Mouse (Mus musculus) bone marrow macrophage, adult 2 months (primary cell): ENCODE data around the gene Wiz.

Source experiments
- CTCF ChIP-seq: IDR thresholded peaks from 2 replicates; pipeline ENCODE4 v1.5.1; 2012; ENCODE audit warnings: low read depth, mild to moderate bottlenecking, low read length, moderate library complexity
- POLR2A ChIP-seq: IDR thresholded peaks from 2 replicates; pipeline ENCODE4 v1.6.1; 2012; ENCODE audit warnings: mild to moderate bottlenecking, low read depth, low read length, borderline replicate concordance

- TF ChIP-seq POLR2A (no peak), CTCF (no peak)
Measured at GRCm38 (mm10) chr17:32317032-32317431, 72.2 kb downstream of the Wiz start.
